Mouse (Mus musculus): ENCODE data around the gene Upb1. TPM values are rescaled to one million over a fixed set of nuclear protein-coding genes. Genes with fewer than 3 reads are reported as not detected.

Gene Upb1
- polyA plus RNA-seq, 1 experiment from 2014 or later: 84.2 TPM

GRCm38 (mm10) chr10:75430147-75430537 lies 29.2 kb downstream of the Upb1 start:
- 68% methylated on average over 5 of the region's 5 CpGs for WGBS (ENCODE audit: insufficient replicate concordance)
- no peak for TF ChIP-seq EP300 (IDR thresholded peaks at IDR 0.05; ENCODE audit: low read depth)
- no peak for TF ChIP-seq CTCF (IDR thresholded peaks at IDR 0.05; ENCODE audit: low read depth)

GRCm38 (mm10) chr10:75430633-75431032 lies 29.7 kb downstream of the Upb1 start:
- H3K4me2 ChIP-seq (ENCODE audit: low read depth, low read length): no peak overlapping the region
- no peak for ATAC-seq
- TF ChIP-seq CTCF (IDR thresholded peaks at IDR 0.05; ENCODE audit: low read depth) (no peak), EP300 (IDR thresholded peaks at IDR 0.05; ENCODE audit: low read depth) (no peak)
- H3K27me3 ChIP-seq (ENCODE audit: insufficient read depth, low read length): no peaks in the 10 kb centered on the region
- H3K9ac ChIP-seq (replicated peaks): no peak overlapping the region
- peak overlapping the region; percentile 86; the same call in 1 of the 2 replicates for H3K27ac ChIP-seq (ENCODE audit: low read depth)
- no peaks in the 10 kb centered on the region for H3K36me3 ChIP-seq (replicated peaks; ENCODE audit: insufficient read depth, low read length)
- no peak for DNase-seq
- H3K9me3 ChIP-seq (ENCODE audit: low read length): no peaks in the 10 kb centered on the region
- no peak overlapping the region for H3K4me3 ChIP-seq (ENCODE audit: low read depth, low read length)
- WGBS (ENCODE audit: insufficient replicate concordance): 73% methylated on average over 6 of the region's 6 CpGs
- H3K4me1 ChIP-seq (ENCODE audit: insufficient read depth): peaks cover 9% of the 10 kb centered on the region

More at GRCm38 (mm10) chr10:75430147-75430537, 29.2 kb downstream of the Upb1 start:
- H3K4me2 ChIP-seq (ENCODE audit: low read depth, low read length): no peak overlapping the region
- H3K27ac ChIP-seq (ENCODE audit: low read depth): peak overlapping the region; percentile 86
- no peak for DNase-seq
- no peaks in the 10 kb centered on the region for H3K27me3 ChIP-seq (ENCODE audit: insufficient read depth, low read length)
- no peak for ATAC-seq
- H3K9ac ChIP-seq (replicated peaks): no peak overlapping the region
- H3K4me1 ChIP-seq (ENCODE audit: insufficient read depth): peaks cover 9% of the 10 kb centered on the region
- no peaks in the 10 kb centered on the region for H3K9me3 ChIP-seq (ENCODE audit: low read length)
- no peaks in the 10 kb centered on the region for H3K36me3 ChIP-seq (replicated peaks; ENCODE audit: insufficient read depth, low read length)
- H3K4me3 ChIP-seq (ENCODE audit: low read depth, low read length): no peak overlapping the region

DNA sequence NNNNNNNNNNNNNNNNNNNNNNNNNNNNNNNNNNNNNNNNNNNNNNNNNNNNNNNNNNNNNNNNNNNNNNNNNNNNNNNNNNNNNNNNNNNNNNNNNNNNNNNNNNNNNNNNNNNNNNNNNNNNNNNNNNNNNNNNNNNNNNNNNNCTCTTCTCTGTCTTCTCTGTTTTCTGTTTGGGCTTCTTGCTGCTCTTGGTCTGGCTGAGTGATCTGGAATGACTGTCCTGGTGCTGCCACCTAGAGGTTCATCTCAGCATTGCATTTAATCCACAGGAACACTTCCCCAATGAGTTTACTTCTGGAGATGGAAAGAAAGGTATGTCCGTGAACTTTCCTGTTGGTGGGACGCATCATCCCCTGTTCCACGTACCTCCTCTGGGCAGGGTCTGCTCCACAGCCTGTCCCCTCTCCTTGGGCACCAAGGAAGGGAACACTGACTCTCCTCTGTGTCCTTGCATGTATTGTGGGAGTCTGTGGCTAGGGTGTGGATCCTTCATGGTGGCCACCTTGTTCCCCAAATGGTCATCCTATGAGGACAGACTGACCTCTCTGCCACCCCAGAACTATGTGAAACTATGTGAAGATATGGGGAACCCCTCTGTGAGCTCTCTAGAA lies 35.8 kb downstream of the Upb1 start:
- H3K36me3 ChIP-seq (replicated peaks; ENCODE audit: insufficient read depth, low read length): no peaks in the 10 kb centered on the region
- ATAC-seq: peak; percentile 29; the same call in 1 of the 2 replicates
- no peaks in the 10 kb centered on the region for H3K9me3 ChIP-seq (ENCODE audit: low read length)
- DNase-seq: peak; percentile 84
- TF ChIP-seq CTCF (IDR thresholded peaks at IDR 0.05; ENCODE audit: low read depth) (peak; percentile 94), EP300 (IDR thresholded peaks at IDR 0.05; ENCODE audit: low read depth) (no peak)
- 12% methylated on average over 3 of the region's 3 CpGs for WGBS (ENCODE audit: insufficient replicate concordance)
- no peak overlapping the region for H3K4me3 ChIP-seq (ENCODE audit: low read depth, low read length)
- no peak overlapping the region for H3K9ac ChIP-seq (replicated peaks)
- H3K4me2 ChIP-seq (ENCODE audit: low read depth, low read length): no peak overlapping the region
- no peak overlapping the region for H3K27ac ChIP-seq (ENCODE audit: low read depth)
- no peaks in the 10 kb centered on the region for H3K4me1 ChIP-seq (ENCODE audit: insufficient read depth)
- H3K27me3 ChIP-seq (ENCODE audit: insufficient read depth, low read length): no peaks in the 10 kb centered on the region

DNA sequence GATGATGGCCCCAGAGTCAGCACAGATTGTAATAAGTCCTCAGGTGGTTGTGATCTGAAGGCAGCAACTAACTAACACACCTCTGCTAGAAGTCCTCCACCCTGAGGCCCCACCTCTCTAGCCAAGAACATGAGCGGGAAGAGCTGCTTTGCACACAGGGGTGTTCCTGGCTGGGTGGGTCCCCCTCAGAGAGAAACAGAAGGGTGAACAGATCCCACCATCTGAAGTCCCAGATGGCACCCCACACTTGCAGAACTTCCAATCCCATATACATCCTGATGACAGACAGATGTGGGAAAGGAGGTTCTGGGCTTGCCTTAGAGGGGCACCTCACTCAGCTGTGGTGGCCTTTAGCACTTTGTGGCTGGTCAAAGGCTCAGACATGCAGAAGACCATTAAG lies 36.4 kb downstream of the Upb1 start:
- H3K9ac ChIP-seq (replicated peaks): no peak overlapping the region
- H3K4me2 ChIP-seq (ENCODE audit: low read depth, low read length): no peak overlapping the region
- no peaks in the 10 kb centered on the region for H3K36me3 ChIP-seq (replicated peaks; ENCODE audit: insufficient read depth, low read length)
- H3K27me3 ChIP-seq (ENCODE audit: insufficient read depth, low read length): no peaks in the 10 kb centered on the region
- no peak overlapping the region for H3K27ac ChIP-seq (ENCODE audit: low read depth)
- WGBS (ENCODE audit: insufficient replicate concordance): 94% methylated on average over 1 of the region's 1 CpGs
- no peak for DNase-seq
- ATAC-seq: no peak
- no peaks in the 10 kb centered on the region for H3K9me3 ChIP-seq (ENCODE audit: low read length)
- no peak overlapping the region for H3K4me3 ChIP-seq (ENCODE audit: low read depth, low read length)
- H3K4me1 ChIP-seq (ENCODE audit: insufficient read depth): no peaks in the 10 kb centered on the region
- TF ChIP-seq CTCF (IDR thresholded peaks at IDR 0.05; ENCODE audit: low read depth): no peak
- TF ChIP-seq EP300 (IDR thresholded peaks at IDR 0.05; ENCODE audit: low read depth): no peak

GRCm38 (mm10) chr10:75438132-75438810 lies 37.4 kb downstream of the Upb1 start:
- no peak for ATAC-seq

GRCm38 (mm10) chr10:75439211-75439811 lies 38.4 kb downstream of the Upb1 start:
- Histone ChIP-seq H3K4me2 (ENCODE audit: low read depth, low read length) (no peak overlapping the region), H3K4me3 (ENCODE audit: low read depth, low read length) (no peak overlapping the region), H3K9ac (replicated peaks) (no peak overlapping the region), H3K27ac (ENCODE audit: low read depth) (0 out of 2 replicates have a peak overlapping the region, but pooled peaks have one; percentile 7), H3K27me3 (ENCODE audit: insufficient read depth, low read length) (no peaks in the 10 kb centered on the region), H3K36me3 (replicated peaks; ENCODE audit: insufficient read depth, low read length) (no peaks in the 10 kb centered on the region), H3K9me3 (ENCODE audit: low read length) (no peaks in the 10 kb centered on the region), H3K4me1 (ENCODE audit: insufficient read depth) (no peaks in the 10 kb centered on the region)
- no peak for TF ChIP-seq EP300 (IDR thresholded peaks at IDR 0.05; ENCODE audit: low read depth)
- peak; percentile 92 for TF ChIP-seq CTCF (IDR thresholded peaks at IDR 0.05; ENCODE audit: low read depth)
- 33% methylated on average over 7 of the region's 7 CpGs for WGBS (ENCODE audit: insufficient replicate concordance)
- ATAC-seq (peak; percentile 79), DNase-seq (peak; percentile 59)

More at GRCm38 (mm10) chr10:75438132-75438810, 37.4 kb downstream of the Upb1 start:
- DNase-seq: no peak
- H3K4me2 ChIP-seq (ENCODE audit: low read depth, low read length): no peak overlapping the region
- H3K27ac ChIP-seq (ENCODE audit: low read depth): no peak overlapping the region
- no peaks in the 10 kb centered on the region for H3K27me3 ChIP-seq (ENCODE audit: insufficient read depth, low read length)
- 60% methylated on average over 13 of the region's 13 CpGs for WGBS (ENCODE audit: insufficient replicate concordance)
- no peaks in the 10 kb centered on the region for H3K9me3 ChIP-seq (ENCODE audit: low read length)
- H3K4me3 ChIP-seq (ENCODE audit: low read depth, low read length): no peak overlapping the region
- H3K9ac ChIP-seq (replicated peaks): no peak overlapping the region
- no peak for TF ChIP-seq EP300 (IDR thresholded peaks at IDR 0.05; ENCODE audit: low read depth)
- no peak for TF ChIP-seq CTCF (IDR thresholded peaks at IDR 0.05; ENCODE audit: low read depth)
- H3K36me3 ChIP-seq (replicated peaks; ENCODE audit: insufficient read depth, low read length): no peaks in the 10 kb centered on the region
- H3K4me1 ChIP-seq (ENCODE audit: insufficient read depth): no peaks in the 10 kb centered on the region

Data from liver, postnatal 0 days (tissue).